Comparison of ENCODE assay signal across 20 mouse cellular contexts in genomic region chr8:121992911-121993310, GRCm38 (mm10). TPM values are rescaled to one million over a fixed set of nuclear protein-coding genes. Genes with fewer than 3 reads are reported as not detected.
"Had no signal": no experiment of that assay in that cellular context is flagged by ENCODE, and none has a peak within 500 bp of the region (broad histone marks: within the 10 kb centered on the region; RNA-seq: fewer than 3 reads in every experiment).

No protein-coding gene starts in this region.

- H3K9me3 ChIP-seq: neural tube, embryonic 13.5 days; neural tube, embryonic 15.5 days; stomach, embryonic 15.5 days had no signal

- H3K27ac ChIP-seq: neural tube, embryonic 13.5 days; neural tube, embryonic 15.5 days; stomach, embryonic 15.5 days; stomach, postnatal 0 days had no signal

- H3K4me2 ChIP-seq: neural tube, embryonic 13.5 days; neural tube, embryonic 15.5 days; stomach, embryonic 15.5 days had no signal

- H3K9ac ChIP-seq: neural tube, embryonic 13.5 days; neural tube, embryonic 15.5 days; stomach, embryonic 15.5 days had no signal

- DNase-seq: retina, postnatal 1 day; right cerebral cortex, adult 18-20 months; right cerebral cortex, postnatal 14 days; right cerebral cortex, postnatal 25 days; right cerebral cortex, postnatal 4 days; spleen, adult 18-20 months; thymus, adult 18-20 months; thymus, adult 2 months; thymus, postnatal 14 days; thymus, postnatal 25 days; thymus, postnatal 36 days; thymus, postnatal 4 days had no signal

- H3K27me3 ChIP-seq: neural tube, embryonic 13.5 days; neural tube, embryonic 15.5 days; stomach, embryonic 15.5 days had no signal

- H3K4me1 ChIP-seq: stomach, embryonic 15.5 days had no signal

- H3K4me3 ChIP-seq: neural tube, embryonic 13.5 days; neural tube, embryonic 15.5 days; stomach, embryonic 15.5 days had no signal

RNA-seq across cellular contexts. Expression of gene Car5a, which starts 48.2 kb away (rescaled TPM):
- total RNA-seq: neutrophil, adult 5-6 weeks had no signal
- polyA plus RNA-seq: stomach, embryonic 14.5 days; testis, adult 2 months; thymus, adult 2 months; urinary bladder, adult 2 months had no signal
